Mouse (Mus musculus) olfactory bulb, adult 2 months (tissue): ENCODE measurements at regions not wholly inside any gene's neighbourhood (a gene's known extent, or its start where the extent isn't known, plus 50 kb on each side); places are given as distances from the start of the nearest gene placed in this dataset.

Experiments used
- CTCF ChIP-seq: fragments of 200-500 bp; IDR thresholded peaks from 2 replicates; pipeline ENCODE4 v1.5.1; 2012; ENCODE audit warnings: low read depth, mild to moderate bottlenecking, low read length, moderate library complexity; ENCODE audit not compliant: insufficient read depth
- POLR2A ChIP-seq: fragments of 200-500 bp; IDR thresholded peaks from 2 replicates; pipeline ENCODE4 v1.6.1; 2012; ENCODE audit warnings: mild to moderate bottlenecking, low read depth, low read length, moderate library complexity; ENCODE audit not compliant: insufficient read depth

- TF ChIP-seq CTCF (no peak), POLR2A (no peak)
Measured at GRCm38 (mm10) chr1:80010724-80011123, 149.7 kb upstream of the Serpine2 start.
